Mouse (Mus musculus): ENCODE measurements at regions not wholly inside any gene's neighbourhood (a gene's known extent, or its start where the extent isn't known, plus 50 kb on each side); places are given as distances from the start of the nearest gene placed in this dataset.
"Not testable (repeated sequence)": the region's sequence is repeated elsewhere in the genome, so short reads cannot be mapped to it uniquely, and the experiment has no call there.

GRCm38 (mm10) chr13:74563483-74564330 lies 69.9 kb upstream of the Zfp825 start:
- DNase-seq = peak; percentile 72

- not testable (repeated sequence) for DNase-seq
These were observed 70.5 kb upstream of the Zfp825 start for GRCm38 (mm10) chr13:74564331-74564727.

- peak; percentile 79 for DNase-seq
These were observed 69.4 kb upstream of the Erap1 start for GRCm38 (mm10) chr13:74569967-74570366.

All from thymus, postnatal 4 days (tissue).